Mouse (Mus musculus): ENCODE data around the gene Pcid2. TPM values are rescaled to one million over a fixed set of nuclear protein-coding genes. Genes with fewer than 3 reads are reported as not detected.
"Not testable (repeated sequence)": the region's sequence is repeated elsewhere in the genome, so short reads cannot be mapped to it uniquely, and the experiment has no call there.

Gene Pcid2
- 24.2 and 25.7 TPM in 2 replicates for polyA plus RNA-seq (2015; fragmentation: Nextera tagmentation; extraction: Ambion mirVana)

DNA sequence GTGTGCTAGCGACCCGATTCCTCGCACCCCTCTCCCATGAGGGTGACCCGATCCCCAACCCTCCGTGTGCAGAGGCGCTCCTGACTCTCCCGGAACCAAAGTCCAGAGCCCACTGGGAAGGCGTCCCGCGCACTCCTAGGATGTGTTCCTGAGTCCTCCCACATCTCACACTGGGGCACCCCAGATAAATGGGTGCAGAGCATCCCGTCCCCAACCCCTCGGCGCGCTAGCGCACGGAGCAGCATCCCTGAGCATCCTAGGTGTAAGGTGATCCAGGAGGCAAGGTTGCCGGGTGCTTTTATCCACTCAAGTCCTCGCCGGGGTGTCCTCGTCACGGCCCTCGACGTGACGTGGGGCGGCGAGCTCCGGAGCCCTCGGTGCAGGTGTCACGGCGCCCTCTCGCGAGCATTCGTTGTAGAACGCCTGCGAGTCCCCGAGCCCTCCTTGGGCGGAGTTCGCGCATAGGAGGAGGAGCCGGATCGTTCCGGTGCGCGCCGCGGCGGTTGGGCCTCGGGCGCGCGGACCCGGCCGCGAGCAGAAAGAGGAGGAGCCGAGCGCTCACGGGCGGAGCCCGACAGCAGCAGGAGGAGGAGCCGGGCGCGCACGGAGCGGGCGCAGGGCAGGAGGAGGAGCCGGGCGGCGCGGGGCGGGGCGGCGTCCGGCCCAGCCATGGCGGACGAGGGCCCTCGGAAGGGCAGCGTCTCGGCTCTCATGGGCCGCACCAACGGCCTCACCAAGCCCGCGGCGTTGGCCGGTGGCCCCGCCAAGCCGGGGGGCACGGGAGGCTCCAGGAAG lies at the start of gene Pcid2, which contains the start of gene Cul4a:
Gene Pcid2 (minus strand): TSS at position 373 of the 795 bp plus-strand sequence.
Gene Cul4a (plus strand): TSS at position 535 of the 795 bp plus-strand sequence.
- H3K36me3 ChIP-seq: peaks cover 28% of the 10 kb centered on the region
- H3K27ac ChIP-seq (replicated peaks): peak within 1 kb of the TSS; percentile 91
- peak within 1 kb of the TSS; percentile 94 for H3K4me3 ChIP-seq
- peaks cover 49% of the 10 kb centered on the region for H3K4me1 ChIP-seq
- peak within 1 kb of the TSS; percentile 91 for H3K4me2 ChIP-seq
- H3K9me3 ChIP-seq: no peaks in the 10 kb centered on the region
- H3K9ac ChIP-seq: peak within 1 kb of the TSS; percentile 98
- H3K27me3 ChIP-seq (replicated peaks): no peaks in the 10 kb centered on the region
- ATAC-seq (ENCODE audit: extremely low read depth, insufficient number of reproducible peaks, low FRiP score, low TSS enrichment): peak; percentile 91
- under 1% methylated on average over 82 of the region's 87 CpGs for WGBS

DNA sequence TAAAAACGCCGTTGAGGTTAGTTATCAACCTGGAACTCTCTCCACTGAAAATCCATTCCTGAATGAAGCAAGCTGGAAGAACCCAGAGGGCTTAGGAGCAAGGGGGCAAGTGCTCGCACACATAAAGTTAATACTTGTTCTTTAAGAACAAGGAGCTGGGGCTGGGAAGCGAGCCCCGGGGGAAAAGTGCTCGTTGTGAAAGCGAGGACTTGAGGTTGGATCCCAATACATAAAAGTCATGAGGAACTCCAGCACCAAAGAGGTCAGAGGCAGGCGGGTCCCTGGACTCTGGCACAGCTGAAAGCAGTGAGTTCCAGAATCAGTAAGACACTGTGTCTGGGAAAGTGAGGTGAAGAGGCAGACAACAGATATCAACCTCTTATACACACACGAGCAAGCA lies 48.8 kb upstream of the Pcid2 start:
- Histone ChIP-seq H3K4me2 (no peak overlapping the region), H3K4me3 (no peak overlapping the region), H3K27me3 (replicated peaks) (no peaks in the 10 kb centered on the region), H3K4me1 (peaks cover 4% of the 10 kb centered on the region; the same call in 1 of the 2 replicates), H3K9me3 (no peaks in the 10 kb centered on the region), H3K36me3 (peaks cover 27% of the 10 kb centered on the region), H3K27ac (replicated peaks) (no peak overlapping the region), H3K9ac (no peak overlapping the region)
- no peak for ATAC-seq (ENCODE audit: extremely low read depth, insufficient number of reproducible peaks, low FRiP score, low TSS enrichment)
- WGBS: 73% methylated on average over 9 of the region's 9 CpGs

DNA sequence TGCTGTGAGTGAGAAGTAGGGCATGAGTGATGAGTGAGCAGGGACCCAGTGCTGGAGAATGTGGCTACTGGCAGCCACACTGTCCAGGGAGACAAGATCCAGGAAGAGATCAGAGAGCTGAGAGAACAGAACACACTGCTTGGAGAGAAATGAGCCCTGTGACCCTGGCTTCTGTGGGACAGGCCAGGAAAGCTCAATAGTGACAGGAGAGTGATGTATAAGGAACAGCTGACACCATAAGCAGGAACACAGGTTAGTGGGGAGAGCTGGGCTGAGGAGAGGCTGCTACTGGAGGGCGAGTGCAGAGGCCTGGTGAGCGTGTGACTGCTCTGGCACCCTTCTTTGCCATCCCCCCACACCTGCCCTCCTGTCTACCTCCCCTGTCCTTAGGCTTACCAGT lies 45.7 kb upstream of the Pcid2 start:
- Histone ChIP-seq H3K36me3 (peaks cover 55% of the 10 kb centered on the region), H3K9ac (no peak overlapping the region), H3K27me3 (replicated peaks) (no peaks in the 10 kb centered on the region), H3K4me1 (no peaks in the 10 kb centered on the region), H3K9me3 (no peaks in the 10 kb centered on the region), H3K27ac (replicated peaks) (no peak overlapping the region), H3K4me2 (no peak overlapping the region), H3K4me3 (no peak overlapping the region)
- ATAC-seq (ENCODE audit: extremely low read depth, insufficient number of reproducible peaks, low FRiP score, low TSS enrichment): no peak
- 81% methylated on average over 2 of the region's 2 CpGs for WGBS

DNA sequence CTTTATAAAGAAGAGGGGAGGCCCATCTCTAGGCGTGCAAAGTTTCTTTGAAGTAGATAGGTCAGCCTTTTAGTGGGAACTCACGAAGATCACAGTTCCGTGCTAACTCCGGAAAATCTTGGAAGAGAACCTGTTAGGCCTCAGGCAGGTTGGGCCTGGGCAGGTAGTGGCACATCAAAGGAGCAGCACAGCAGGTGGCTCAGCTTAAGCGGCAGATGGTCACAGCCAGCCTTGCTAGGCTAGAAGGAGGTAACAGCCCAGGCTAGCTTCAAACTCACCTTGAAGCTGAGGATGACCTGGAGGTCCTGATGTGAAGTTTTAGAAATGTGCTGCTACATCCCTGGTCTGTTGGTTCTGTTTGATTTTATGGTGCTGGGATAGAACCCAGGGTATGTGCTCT lies 44.6 kb upstream of the Pcid2 start:
- Histone ChIP-seq H3K4me3 (no peak overlapping the region), H3K4me2 (no peak overlapping the region), H3K36me3 (peaks cover 66% of the 10 kb centered on the region), H3K27me3 (replicated peaks) (no peaks in the 10 kb centered on the region), H3K9ac (no peak overlapping the region), H3K27ac (replicated peaks) (no peak overlapping the region), H3K4me1 (no peaks in the 10 kb centered on the region), H3K9me3 (no peaks in the 10 kb centered on the region)
- WGBS: 52% methylated on average over 5 of the region's 5 CpGs
- no peak for ATAC-seq (ENCODE audit: extremely low read depth, insufficient number of reproducible peaks, low FRiP score, low TSS enrichment)

DNA sequence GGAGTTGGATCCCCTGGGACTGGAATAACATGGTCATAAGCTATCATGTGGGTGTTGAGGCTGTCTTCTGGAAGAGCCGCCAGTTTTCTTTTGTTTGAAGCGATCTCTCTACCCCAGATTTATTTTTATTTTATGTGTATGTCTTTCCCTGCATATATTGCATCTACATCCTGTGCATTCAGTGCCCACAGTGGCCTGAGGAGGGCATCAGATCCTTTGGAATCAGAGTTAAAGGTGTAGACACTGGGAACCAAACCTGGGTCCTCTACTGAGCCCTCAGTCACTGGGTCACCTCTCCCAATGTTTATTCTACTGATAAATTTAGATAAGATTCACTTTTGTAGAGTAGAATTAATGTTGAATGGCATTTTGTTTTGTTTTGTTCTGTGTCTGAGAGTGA lies 44.0 kb upstream of the Pcid2 start:
- H3K4me1 ChIP-seq: no peaks in the 10 kb centered on the region
- H3K4me3 ChIP-seq: no peak overlapping the region
- H3K36me3 ChIP-seq: peaks cover 68% of the 10 kb centered on the region
- no peak overlapping the region for H3K4me2 ChIP-seq
- H3K27me3 ChIP-seq (replicated peaks): no peaks in the 10 kb centered on the region
- 94% methylated on average over 2 of the region's 2 CpGs for WGBS
- no peak overlapping the region for H3K9ac ChIP-seq
- ATAC-seq (ENCODE audit: extremely low read depth, insufficient number of reproducible peaks, low FRiP score, low TSS enrichment): no peak
- H3K27ac ChIP-seq (replicated peaks): no peak overlapping the region
- H3K9me3 ChIP-seq: no peaks in the 10 kb centered on the region

- no peak overlapping the region for H3K4me3 ChIP-seq
- no peak for ATAC-seq (ENCODE audit: extremely low read depth, insufficient number of reproducible peaks, low FRiP score, low TSS enrichment)
- no peaks in the 10 kb centered on the region for H3K4me1 ChIP-seq
- 90% methylated on average over 2 of the region's 2 CpGs for WGBS
- no peak overlapping the region for H3K27ac ChIP-seq (replicated peaks)
- H3K4me2 ChIP-seq: no peak overlapping the region
- no peaks in the 10 kb centered on the region for H3K9me3 ChIP-seq
- H3K27me3 ChIP-seq (replicated peaks): no peaks in the 10 kb centered on the region
- H3K36me3 ChIP-seq: peaks cover 71% of the 10 kb centered on the region
- no peak overlapping the region for H3K9ac ChIP-seq
These were observed 43.2 kb upstream of the Pcid2 start for GRCm38 (mm10) chr8:13148476-13148875.

GRCm38 (mm10) chr8:13141681-13142080 lies 36.4 kb upstream of the Pcid2 start:
- WGBS: 81% methylated on average over 5 of the region's 5 CpGs
- no peaks in the 10 kb centered on the region for H3K4me1 ChIP-seq
- no peak for ATAC-seq (ENCODE audit: extremely low read depth, insufficient number of reproducible peaks, low FRiP score, low TSS enrichment)

GRCm38 (mm10) chr8:13139641-13140182 lies 34.5 kb upstream of the Pcid2 start:
- no peak overlapping the region for H3K4me2 ChIP-seq
- H3K9me3 ChIP-seq: no peaks in the 10 kb centered on the region
- ATAC-seq (ENCODE audit: extremely low read depth, insufficient number of reproducible peaks, low FRiP score, low TSS enrichment): no peak
- no peaks in the 10 kb centered on the region for H3K4me1 ChIP-seq
- WGBS: 91% methylated on average over 6 of the region's 6 CpGs
- H3K27ac ChIP-seq (replicated peaks): no peak overlapping the region
- H3K36me3 ChIP-seq: peaks cover 100% of the 10 kb centered on the region
- H3K27me3 ChIP-seq (replicated peaks): no peaks in the 10 kb centered on the region
- no peak overlapping the region for H3K9ac ChIP-seq
- H3K4me3 ChIP-seq: no peak overlapping the region

More at GRCm38 (mm10) chr8:13141681-13142080, 36.4 kb upstream of the Pcid2 start:
- Histone ChIP-seq H3K36me3 (peaks cover 100% of the 10 kb centered on the region), H3K9me3 (no peaks in the 10 kb centered on the region), H3K27me3 (replicated peaks) (no peaks in the 10 kb centered on the region), H3K27ac (replicated peaks) (no peak overlapping the region), H3K4me3 (no peak overlapping the region), H3K4me2 (no peak overlapping the region), H3K9ac (no peak overlapping the region)

DNA sequence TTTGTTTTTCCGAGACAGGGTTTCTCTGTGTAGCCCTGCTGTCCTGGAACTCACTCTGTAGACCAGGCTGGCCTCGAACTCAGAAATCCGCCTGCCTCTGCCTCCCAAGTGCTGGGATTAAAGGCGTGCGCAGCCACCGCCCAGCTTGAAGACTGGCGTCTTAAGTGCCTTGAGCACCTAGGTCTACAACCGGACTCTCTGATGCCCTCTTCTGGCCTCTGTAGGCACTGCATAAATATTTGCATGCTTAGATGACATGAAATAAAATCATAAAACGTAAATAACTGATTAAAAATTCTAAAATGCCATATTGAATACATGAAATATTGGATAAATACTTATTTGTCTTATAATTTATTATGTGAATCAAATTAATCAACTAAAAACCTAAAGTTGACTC lies 27.0 kb upstream of the Pcid2 start:
- H3K9ac ChIP-seq; H3K27me3 ChIP-seq (replicated peaks); H3K4me2 ChIP-seq; H3K9me3 ChIP-seq; H3K27ac ChIP-seq (replicated peaks); H3K4me1 ChIP-seq; H3K4me3 ChIP-seq; ATAC-seq (ENCODE audit: extremely low read depth, insufficient number of reproducible peaks, low FRiP score, low TSS enrichment): not testable (repeated sequence)
- WGBS: 61% methylated on average over 9 of the region's 9 CpGs
- peaks cover 99% of the 10 kb centered on the region for H3K36me3 ChIP-seq

GRCm38 (mm10) chr8:13124897-13125296 lies 19.6 kb upstream of the Pcid2 start:
- 86% methylated on average over 8 of the region's 8 CpGs for WGBS
- peaks cover 90% of the 10 kb centered on the region for H3K36me3 ChIP-seq

DNA sequence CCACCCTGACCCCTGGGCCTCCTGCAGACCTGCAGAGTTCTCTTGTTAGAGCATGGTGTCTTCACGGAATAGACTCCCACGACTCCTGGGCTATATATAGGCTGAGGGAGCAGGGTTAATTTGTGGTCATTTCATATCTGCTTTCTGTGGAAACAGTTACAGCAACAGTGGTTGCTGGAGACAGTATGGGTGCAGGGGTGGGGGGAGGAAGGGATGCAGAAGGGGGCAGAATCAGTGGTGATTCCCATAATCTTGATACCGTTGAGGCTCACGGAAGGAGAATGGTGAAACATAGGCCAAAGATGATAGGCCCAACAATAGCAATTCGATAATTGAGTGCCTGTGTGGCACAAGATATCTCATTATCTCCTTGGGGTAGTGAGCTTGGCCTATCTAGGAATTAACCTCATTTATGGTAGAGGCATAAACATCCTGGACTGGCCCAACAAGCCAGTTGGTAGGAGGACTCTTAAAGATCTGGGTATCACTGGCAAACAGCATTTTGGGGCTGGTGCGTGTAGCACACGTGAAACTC lies 17.7 kb upstream of the Pcid2 start:
- Histone ChIP-seq H3K27me3 (replicated peaks) (no peaks in the 10 kb centered on the region), H3K36me3 (peaks cover 90% of the 10 kb centered on the region), H3K9me3 (no peaks in the 10 kb centered on the region), H3K4me2 (no peak overlapping the region), H3K27ac (replicated peaks) (peak overlapping the region; percentile 81; the same call in 1 of the 2 replicates), H3K9ac (peak overlapping the region; percentile 37; the same call in 1 of the 2 replicates), H3K4me1 (peaks cover 35% of the 10 kb centered on the region), H3K4me3 (no peak overlapping the region)
- ATAC-seq (ENCODE audit: extremely low read depth, insufficient number of reproducible peaks, low FRiP score, low TSS enrichment): no peak
- WGBS: 63% methylated on average over 7 of the region's 7 CpGs

More at GRCm38 (mm10) chr8:13124897-13125296, 19.6 kb upstream of the Pcid2 start:
- Histone ChIP-seq H3K27me3 (replicated peaks) (no peaks in the 10 kb centered on the region), H3K4me2 (no peak overlapping the region), H3K9ac (no peak overlapping the region), H3K27ac (replicated peaks) (no peak overlapping the region), H3K9me3 (no peaks in the 10 kb centered on the region), H3K4me1 (peaks cover 35% of the 10 kb centered on the region), H3K4me3 (no peak overlapping the region)
- no peak for ATAC-seq (ENCODE audit: extremely low read depth, insufficient number of reproducible peaks, low FRiP score, low TSS enrichment)

Measured in heart, embryonic 13.5 days (tissue).